Mouse (Mus musculus) testis, adult 2 months (tissue): ENCODE measurements around the gene Smarcd2.

Experiments used
- CTCF ChIP-seq: fragments of 200-500 bp; IDR thresholded peaks from 2 replicates; pipeline ENCODE4 v1.5.1; 2012; ENCODE audit warnings: low read depth, mild to moderate bottlenecking, inconsistent platforms, low read length, moderate library complexity; ENCODE audit not compliant: control insufficient read depth, insufficient read depth, insufficient replicate concordance
- POLR2A ChIP-seq: fragments of 200-500 bp; IDR thresholded peaks from 2 replicates; pipeline ENCODE4 v1.6.1; 2012; ENCODE audit warnings: low read depth, mild to moderate bottlenecking, inconsistent platforms, low read length, moderate library complexity; ENCODE audit not compliant: control insufficient read depth

DNA sequence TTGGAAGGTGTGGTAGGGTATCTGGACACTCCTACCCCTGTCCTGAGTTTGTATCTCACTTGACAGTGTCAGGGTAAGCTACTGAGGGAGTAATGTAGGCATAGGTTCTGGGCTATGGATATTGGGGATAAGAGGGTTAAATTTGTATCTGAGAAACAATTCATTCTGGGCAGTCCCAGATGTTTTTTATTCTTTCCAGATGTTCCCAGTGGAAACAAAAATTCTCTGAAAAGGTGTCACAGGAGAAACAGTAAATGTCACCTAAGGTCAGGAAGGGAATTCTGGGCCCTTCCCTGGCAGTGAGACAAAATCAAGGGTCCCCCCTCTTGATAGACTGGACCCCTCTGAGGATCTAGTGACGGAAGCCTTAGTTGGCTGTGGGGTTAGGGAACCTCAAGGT is 43.6 kb upstream of the Smarcd2 start:
- no peak for TF ChIP-seq POLR2A
- TF ChIP-seq CTCF = no peak
